Mouse (Mus musculus) CH12.LX (cell line): ENCODE results near the gene Vac14.

ENCODE experiments used
- MYC ChIP-seq: IDR thresholded peaks from 2 replicates; pipeline ENCODE4 v1.6.1; 2011; ENCODE audit warnings: low read depth, mild to moderate bottlenecking, improper control_type of control experiment, low read length
- POLR2A ChIP-seq: IDR thresholded peaks from 2 replicates; pipeline ENCODE4 v1.6.1; 2011; ENCODE audit warnings: low read depth, mild to moderate bottlenecking, improper control_type of control experiment, low read length

- TF ChIP-seq MYC (no peak), POLR2A (no peak)
Observed at GRCm38 (mm10) chr8:110629245-110630063, 11.1 kb downstream of the Vac14 start.
